Mouse (Mus musculus) G1E-ER4 (cell line): ENCODE results near the gene Kidins220. TPM values are rescaled to one million over a fixed set of nuclear protein-coding genes. Genes with fewer than 3 reads are reported as not detected.

ENCODE experiments used
- GATA1 ChIP-seq: IDR thresholded peaks from one replicate; pipeline ENCODE4 v1.8.0; 2012; ENCODE audit warnings: low read length, inconsistent platforms
- polyA plus RNA-seq: library from polyadenylated mRNA; stranded (reverse); fragments of >175 nt; gene quantifications from 2 replicates; pipeline ENCODE4 v1.2.3, GENCODE M21; 2012

Gene Kidins220
- polyA plus RNA-seq, 1 experiment = 35.9 TPM

DNA sequence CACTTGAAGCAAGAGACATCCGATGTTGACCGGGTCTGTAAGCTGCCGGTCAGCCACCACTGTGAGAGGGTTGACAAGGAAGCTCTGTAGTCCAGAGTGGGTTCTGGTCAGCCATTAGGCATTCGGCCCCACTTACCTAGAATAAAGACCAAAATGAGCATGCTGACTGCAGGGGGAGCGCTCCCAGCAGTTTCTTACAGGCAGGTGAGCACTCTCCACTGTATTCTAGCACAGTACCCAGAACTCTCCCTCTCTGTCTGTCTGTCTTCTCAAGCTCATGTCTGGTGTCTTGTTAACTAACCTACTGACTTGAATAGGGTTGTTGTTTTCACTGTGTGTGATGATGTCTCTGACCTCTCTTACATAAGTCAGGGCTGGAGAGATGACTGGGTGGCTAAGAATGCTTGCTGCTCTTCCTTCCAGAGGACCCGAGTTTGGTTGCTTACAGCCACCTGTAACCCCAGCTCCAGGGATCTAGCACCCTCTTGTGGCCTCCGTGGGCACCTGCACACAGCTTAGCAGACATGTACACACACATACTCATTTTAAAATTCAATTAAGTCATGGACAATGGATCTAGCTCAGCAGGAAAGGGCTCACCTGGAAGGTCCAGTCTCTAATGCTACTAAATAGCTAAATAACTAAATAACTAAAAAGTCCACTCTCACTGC, 24.2 kb upstream of the Kidins220 start:
- no peak for TF ChIP-seq GATA1

DNA sequence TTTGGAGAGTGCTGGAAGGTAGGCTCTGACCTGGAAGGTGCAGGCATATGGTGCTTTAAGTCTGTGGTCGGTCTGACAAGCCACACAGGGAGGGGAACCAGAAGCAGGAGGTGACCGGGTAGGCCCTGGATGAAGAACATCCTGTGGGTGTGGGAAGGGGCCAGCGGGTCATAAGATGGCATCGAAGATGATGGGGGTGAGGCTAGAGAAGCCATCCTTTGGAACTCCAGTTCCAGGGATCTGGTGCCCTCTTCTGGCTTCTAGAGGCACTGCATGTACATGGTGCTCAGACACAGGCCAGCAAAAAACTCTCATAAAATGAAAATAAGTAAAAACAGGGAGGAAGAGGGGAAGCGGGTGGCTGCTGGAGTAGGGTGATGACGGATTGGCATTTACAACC, 22.6 kb upstream of the Kidins220 start:
- no peak for TF ChIP-seq GATA1

DNA sequence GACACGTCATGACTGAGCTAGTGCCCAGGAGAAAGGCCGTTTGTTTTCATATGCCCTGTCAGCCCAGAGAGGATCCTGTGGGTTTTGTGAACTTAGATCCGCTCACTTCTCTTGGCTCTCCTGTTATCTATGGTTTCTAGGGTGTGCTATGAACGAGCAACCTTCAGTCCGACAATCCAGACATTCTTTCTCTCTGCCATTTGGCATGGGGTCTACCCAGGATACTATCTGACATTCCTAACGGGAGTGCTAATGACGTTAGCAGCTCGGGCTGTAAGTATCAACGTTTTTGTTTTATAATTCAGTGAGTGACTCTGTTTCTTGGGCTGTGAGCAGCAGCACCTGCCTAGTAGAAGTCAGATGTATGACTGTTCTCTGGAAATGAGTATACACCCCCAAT, 19.6 kb upstream of the Kidins220 start:
- no peak for TF ChIP-seq GATA1

DNA sequence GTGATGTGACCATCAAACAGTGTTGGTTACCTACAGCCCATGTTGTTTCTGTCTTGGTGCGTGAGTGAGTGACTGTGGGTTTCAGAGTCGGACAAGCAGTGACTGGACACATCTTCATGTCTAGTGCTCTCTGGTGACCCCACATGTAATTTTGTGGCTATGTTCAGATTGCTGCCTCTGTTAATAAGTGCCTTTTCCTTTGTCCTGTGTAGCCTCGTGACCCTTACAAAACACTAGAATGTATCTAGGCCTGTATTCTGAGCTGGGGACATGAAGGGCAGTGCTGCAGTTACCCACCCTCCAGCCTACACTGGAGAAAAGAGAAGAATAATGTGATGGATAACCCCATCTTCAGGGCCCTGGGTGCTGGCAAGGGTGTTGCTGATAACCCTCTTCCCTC, 16.2 kb upstream of the Kidins220 start:
- TF ChIP-seq GATA1 = no peak

DNA sequence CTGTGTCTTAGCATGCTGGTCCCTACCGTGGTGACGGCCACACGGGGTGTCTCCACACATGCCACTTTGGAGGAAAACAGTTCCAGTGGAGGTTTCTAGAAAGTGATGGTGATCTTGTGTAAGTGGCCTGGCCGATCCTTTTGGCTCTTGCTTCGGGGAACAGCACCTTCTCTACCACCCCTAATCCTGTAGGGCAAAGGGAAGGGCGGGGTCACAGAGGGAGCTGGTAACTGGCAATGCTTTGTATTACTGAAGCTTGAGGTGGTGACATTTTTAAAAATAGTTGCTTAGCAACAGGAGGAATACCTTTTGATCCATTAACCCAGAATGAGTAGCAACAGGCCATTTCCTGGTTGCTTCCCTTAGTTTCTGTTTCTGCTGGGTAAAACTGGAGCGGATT, 12.9 kb upstream of the Kidins220 start:
- TF ChIP-seq GATA1 = no peak

DNA sequence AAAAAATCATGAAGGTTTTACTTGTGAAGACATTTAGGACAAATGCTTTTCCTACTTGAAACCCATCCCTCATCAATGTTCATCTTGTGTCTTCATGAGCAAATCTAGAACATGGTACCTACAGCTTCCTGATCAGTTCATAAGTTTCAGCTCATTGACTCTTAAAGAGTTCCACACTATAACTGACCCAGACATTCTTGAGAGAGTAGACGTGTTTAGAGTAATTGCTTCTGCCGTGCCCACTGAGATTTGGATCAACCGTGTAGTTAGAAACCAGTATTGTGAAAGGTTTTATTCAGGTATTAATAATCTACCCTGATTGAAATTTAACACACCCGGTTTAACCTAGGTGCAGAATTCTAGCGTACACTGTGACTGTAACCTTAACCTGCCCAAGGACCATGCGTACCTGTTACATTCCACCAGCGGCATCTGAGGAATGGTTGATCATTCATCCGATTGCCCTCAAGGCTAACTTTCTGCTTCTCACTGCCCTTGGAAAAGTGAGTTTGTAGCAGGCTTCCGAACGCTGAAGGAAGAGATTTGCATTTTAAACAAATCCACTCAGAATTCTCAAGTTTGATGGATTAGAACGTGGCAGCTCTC, 12.3 kb upstream of the Kidins220 start:
- no peak for TF ChIP-seq GATA1

DNA sequence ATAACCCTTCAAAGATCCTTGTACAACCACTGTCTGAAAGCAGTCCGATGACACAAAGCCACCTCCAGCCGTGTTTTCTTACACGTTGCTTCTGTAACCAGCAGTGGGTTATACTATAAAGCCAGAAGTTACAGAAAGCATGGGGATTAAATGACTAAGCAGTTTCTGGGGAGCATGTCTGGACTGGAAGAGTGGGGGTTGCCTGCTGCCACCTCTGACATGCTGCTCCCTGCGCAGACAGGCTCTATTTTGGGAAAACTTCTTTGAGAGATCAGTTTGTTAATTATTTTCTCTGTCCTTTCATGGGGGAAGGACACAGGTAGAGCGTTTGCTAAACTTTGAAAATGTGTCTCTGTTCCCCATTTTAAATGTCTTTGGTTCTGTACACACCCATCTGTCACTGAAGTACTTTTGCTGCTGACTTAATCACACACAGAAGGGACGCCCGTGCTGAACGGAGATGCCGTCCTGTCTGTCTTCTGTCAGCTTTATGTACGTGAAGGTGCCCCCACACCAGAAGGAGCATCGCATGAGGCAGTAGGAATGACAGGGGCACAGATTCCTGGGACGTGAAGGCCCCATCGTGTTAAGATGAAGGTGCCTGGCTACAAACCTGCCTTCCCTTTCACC, 11.2 kb upstream of the Kidins220 start:
- TF ChIP-seq GATA1 = no peak

DNA sequence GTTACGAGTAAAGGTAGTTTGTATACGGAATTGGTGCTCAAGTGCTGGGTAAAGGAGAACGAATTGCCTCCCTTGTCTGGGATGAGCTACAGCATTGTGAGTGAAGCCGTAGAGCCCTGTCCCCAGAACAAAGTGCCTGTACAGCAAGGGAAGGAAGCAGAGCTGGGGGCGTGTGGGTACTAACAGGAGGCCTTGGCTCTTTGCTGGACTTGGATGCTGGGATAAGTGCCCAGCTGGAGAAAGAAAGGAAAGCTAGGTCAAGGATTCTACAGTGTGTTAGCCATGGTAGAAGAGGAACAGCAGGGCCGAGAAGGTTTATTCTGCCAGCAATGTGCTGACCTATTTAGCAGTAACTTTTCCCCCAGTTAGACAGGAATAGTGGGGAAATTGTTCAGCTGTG, 9.3 kb upstream of the Kidins220 start:
- no peak for TF ChIP-seq GATA1

DNA sequence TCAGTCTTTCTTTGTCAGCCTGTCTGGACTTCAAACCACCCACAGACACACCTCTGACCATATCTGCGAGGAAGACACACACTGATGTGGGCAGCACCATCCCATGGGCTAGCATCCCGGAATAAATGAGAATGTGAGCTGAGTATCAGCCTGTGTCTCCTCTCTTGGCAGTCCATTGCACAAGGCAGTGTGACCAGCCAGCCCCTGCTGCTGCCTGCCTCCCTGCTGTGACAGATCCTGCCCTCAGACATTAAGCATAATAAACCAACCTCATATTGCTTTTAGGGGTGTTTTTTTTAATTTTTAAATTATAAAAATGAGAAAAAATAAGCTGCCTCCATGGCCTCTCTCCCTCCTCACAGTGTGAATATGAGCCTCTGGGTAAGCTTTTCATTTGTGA, 8.7 kb upstream of the Kidins220 start:
- no peak for TF ChIP-seq GATA1

DNA sequence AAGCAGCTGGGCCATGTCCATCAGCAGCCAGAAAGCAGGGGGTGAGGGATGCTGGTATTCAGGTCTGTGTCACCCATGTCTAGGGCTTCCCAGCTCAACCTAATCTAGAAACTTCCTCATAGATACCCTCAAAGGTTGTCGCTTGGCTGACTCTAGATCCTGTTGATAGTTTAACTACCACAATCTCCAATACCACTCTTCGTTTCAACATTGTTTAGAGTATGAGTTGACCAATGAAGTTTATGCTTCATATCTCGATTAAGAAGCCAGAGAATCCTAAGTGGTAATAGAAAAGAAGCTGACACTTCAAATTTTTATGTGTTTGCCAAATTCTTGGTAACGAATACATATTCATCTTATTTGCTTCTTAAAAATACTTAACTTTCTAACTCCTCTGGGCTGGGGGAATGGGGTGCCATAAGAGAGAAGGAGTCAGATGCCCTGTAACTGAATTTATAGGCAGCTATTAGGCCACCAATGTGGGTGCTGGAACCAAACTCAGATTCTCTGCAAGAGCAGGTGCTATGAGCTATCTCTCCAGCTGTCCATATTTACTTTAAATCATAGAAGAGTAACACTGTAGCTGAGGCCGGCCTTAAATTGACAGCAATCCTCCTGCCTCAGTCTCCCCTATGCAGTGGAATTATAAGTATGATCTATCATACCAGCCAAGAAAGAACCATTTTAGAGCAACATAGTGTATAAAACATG, 3.1 kb upstream of the Kidins220 start:
- peak; percentile 27 for TF ChIP-seq GATA1

DNA sequence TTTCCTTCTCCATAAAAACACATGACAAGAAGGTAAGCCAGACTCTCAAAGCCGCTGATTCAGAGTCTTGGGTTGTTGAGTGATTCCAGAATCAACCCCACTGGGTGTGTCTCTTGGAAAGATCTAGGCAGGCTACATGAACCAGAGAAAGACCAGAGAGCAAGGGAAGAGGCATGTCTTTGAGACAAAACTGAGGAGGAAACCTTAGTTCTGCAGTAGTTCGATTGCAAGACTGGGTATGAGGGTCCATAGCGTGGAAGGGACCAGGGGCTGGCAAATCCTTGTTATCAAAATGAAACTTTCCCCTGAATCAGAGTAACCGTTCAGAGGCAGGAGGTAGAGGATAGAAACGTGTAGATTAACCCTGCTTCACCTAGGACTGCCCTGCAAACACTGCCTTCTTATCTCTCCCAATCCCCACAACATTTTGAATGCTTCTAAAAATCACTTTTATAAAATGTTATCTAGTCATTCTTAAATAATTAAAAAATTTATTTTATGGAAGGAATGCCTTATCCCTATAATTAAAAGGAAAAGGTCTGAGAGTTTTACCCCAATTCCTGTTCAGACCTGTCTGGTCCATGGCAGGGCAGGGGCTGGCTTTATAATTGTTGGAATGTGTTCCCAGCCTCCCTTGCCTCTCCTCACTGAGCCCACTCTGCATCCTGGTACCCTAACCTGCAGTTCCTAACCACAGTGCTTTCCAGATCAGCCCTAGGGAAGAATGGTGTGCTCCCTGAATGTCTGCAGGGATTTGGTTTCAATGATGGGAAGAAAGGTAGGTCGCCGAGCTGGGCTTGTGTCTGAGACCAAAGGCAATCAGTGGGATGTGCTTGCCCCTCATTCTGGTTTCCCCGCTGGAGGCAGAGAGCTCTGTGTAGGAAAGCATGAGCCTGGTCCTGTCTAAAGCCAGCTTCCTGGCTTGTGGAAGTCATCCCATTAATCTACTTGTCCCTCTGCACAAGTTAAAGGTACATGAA, 2.1 kb upstream of the Kidins220 start:
- no peak for TF ChIP-seq GATA1

DNA sequence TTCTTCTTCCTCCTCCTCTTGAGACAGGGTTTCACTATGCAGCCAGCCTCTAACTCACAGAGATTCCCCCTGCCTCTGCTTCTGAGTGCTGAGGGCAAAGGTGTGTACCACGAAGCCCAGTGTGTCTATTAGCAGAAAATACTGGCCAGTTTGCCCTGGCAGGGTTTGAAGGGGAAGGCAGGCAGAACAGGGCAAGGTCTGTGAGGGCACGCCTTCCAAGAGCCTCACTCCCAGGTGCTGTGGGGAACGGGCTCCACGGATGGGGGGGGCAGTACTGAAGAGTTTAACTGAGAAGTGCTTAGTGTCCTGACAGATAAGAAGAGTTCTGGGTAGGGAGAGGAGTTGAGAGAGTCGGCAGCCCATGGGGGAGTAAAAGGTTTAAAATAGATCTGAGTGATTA, 1.1 kb upstream of the Kidins220 start:
- TF ChIP-seq GATA1 = no peak

DNA sequence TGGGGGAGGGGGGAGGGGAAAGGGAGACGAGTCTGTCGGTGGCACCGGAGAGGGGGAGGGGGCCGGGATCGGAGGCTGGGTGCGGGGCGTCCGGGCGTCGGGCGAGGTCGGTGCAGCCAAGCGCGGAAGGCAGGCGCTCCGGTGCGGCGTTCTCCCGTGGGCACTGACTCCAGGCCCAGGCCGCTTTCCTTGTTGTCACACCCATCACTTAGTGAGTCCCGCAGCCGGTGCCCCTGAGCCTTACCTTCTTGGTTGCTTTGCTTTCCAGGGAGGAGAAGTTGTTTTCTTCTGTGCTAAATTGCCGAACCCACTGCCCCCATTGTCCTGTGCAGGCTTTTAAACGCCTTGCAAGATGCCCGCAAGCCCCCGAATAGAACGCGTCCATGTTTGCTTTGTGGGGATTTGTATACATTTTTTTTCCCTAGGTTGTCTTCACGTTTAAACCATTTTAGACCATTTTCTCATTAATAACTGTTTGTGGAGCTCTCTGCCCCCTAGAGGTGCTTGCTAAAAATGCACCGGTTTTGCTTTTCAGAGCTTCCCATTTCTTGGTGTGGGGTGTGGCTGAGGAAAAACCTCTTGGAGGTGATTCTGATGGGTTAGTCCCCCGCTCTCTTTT, 499 bp downstream of the Kidins220 start:
- no peak for TF ChIP-seq GATA1

DNA sequence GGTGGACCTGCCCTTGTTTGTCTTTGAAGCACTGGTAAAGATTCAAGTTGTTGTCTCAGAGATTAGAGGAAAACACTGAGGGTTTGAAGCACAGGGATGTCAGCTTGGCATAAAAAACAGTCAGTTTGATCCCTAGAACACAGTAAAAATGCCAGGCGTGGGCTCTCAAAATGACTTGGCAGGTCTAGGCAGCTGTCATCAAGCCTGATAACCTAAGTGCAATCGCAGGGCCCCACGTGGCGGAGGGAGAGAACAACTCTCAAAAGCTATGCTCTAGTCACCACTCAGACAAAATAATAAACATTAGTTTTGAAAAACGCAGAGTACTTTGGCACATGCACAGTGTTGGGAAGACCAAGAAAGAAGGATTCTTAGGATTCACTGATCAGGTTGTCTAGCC, 10.5 kb downstream of the Kidins220 start:
- no peak for TF ChIP-seq GATA1

DNA sequence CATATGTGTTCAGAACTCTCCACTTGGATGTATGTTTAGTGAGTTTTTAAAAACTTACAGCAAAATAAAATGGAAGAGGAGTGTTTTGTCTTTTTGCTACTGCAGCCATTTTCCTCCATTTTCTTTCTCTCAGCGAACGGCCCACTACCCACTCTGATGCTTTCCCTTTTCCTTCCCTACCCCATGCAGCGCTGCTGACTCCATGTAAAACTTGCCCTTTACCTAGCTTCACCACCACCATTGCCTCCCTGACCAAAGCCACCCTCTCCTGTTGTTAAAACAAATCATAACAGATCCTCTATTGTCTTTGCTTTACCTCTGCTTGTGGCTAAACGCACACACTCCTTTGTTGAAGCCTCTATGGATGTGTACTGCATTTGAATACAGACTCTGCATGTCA, 20.6 kb downstream of the Kidins220 start:
- no peak for TF ChIP-seq GATA1

DNA sequence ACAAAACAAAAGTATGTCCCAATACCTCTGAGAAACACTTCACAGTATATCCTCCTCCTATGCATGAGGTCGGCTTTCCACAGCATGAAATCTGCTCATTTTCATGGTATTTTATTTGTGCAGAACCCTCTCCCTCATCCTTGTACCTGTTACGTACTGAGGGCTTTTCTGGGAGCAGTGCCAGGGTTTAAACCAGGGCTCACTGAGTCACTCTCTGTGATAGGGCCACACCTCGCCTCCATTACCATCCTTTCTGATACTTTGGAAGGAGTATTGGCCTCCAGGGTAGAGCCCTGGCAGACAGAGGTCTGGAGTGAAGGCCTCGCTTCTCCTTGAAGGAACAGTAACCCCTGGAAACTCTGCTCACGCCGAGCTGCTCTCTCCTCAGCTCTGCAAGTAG, 30.6 kb downstream of the Kidins220 start:
- TF ChIP-seq GATA1 = no peak
